Mouse (Mus musculus) testis, adult 2 months (tissue): ENCODE results near the gene Gpr89.

ENCODE experiments used
- CTCF ChIP-seq: fragments of 200-500 bp; IDR thresholded peaks from 2 replicates; pipeline ENCODE4 v1.5.1; 2012; ENCODE audit warnings: low read depth, mild to moderate bottlenecking, inconsistent platforms, low read length, moderate library complexity; ENCODE audit not compliant: control insufficient read depth, insufficient read depth, insufficient replicate concordance
- POLR2A ChIP-seq: fragments of 200-500 bp; IDR thresholded peaks from 2 replicates; pipeline ENCODE4 v1.6.1; 2012; ENCODE audit warnings: low read depth, mild to moderate bottlenecking, inconsistent platforms, low read length, moderate library complexity; ENCODE audit not compliant: control insufficient read depth

GRCm38 (mm10) chr3:96852561-96852960, 52.6 kb downstream of the Gpr89 start:
- TF ChIP-seq CTCF (no peak), POLR2A (no peak)
